Mouse (Mus musculus): ENCODE results near the gene Gm21409.
"Not testable (repeated sequence)": the region's sequence is repeated elsewhere in the genome, so short reads cannot be mapped to it uniquely, and the experiment has no call there.

Gene Gm21409

GRCm38 (mm10) chrY:84746385-84746784 is at the start of gene Gm21409:
Gene Gm21409 (plus strand): TSS chrY:84746685.
- ATAC-seq (ENCODE audit: low TSS enrichment) = not testable (repeated sequence)
